Comparison of ENCODE assay signal across 13 mouse cellular contexts in the genomic region with DNA sequence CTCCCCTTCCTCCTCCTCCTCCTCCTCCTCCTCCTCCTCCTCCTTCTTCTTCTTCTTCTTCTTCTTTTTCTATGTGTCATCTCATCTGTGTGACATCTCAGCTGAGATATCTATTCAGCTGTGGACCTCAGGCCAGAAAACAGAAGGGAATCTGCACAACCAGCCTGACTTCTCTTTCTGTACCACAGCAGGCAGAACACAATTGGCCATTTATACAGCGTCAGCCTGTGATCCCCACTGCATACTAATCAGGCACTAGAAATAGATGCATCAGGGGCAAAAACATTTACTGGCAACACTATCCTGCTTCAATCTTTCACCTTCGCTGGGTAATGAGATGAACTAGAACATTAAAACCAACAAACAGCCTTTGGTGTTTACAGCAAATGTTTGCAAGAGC.
DNase-seq lines count a peak whose midpoint lies in the region; ATAC-seq and TF ChIP-seq lines count a peak whose summit lies in the region.
"Had no signal": no experiment of that assay in that cellular context is flagged by ENCODE, and none has a peak within 500 bp of the region (broad histone marks: within the 10 kb centered on the region; RNA-seq: fewer than 3 reads in every experiment).

No protein-coding gene starts in this region.

- H3K27me3 ChIP-seq in forebrain, postnatal 0 days (ENCODE audit: insufficient read depth, low read length), result no peaks in the 10 kb centered on the region
- no peaks in the 10 kb centered on the region for H3K27me3 ChIP-seq in forebrain, embryonic 12.5 days
- no peaks in the 10 kb centered on the region for H3K27me3 ChIP-seq in hindbrain, embryonic 15.5 days
- H3K27me3 ChIP-seq: embryonic facial prominence, embryonic 15.5 days; liver, embryonic 15.5 days had no signal

- intact Hi-C loops in left cerebral cortex, postnatal 14 days (cut with DNase I), result no loop called here
- intact Hi-C loops in gastrocnemius, postnatal 36 days (cut with DNase I), result no loop called here

- peak; percentile 9 for DNase-seq in forebrain, postnatal 0 days
- peak; percentile 14 for DNase-seq in left cerebral cortex, postnatal 14 days (ENCODE audit: low spot score in 2 of 2)
- DNase-seq in left cerebral cortex, adult 8-10 months (ENCODE audit: low spot score in 2 of 2), result no peak
- DNase-seq in brain, embryonic 14.5 days (ENCODE audit: low read depth), result peak; percentile 40
- DNase-seq in gastrocnemius, postnatal 36 days, result no peak
- DNase-seq: adrenal gland, adult 8-10 months; lung, postnatal 14 days had no signal

- no peaks in the 10 kb centered on the region for H3K9me3 ChIP-seq in forebrain, postnatal 0 days (ENCODE audit: low read length)
- H3K9me3 ChIP-seq in forebrain, embryonic 12.5 days, result no peaks in the 10 kb centered on the region
- H3K9me3 ChIP-seq in hindbrain, embryonic 15.5 days, result no peaks in the 10 kb centered on the region
- H3K9me3 ChIP-seq: embryonic facial prominence, embryonic 15.5 days; limb, embryonic 10.5 days; liver, embryonic 15.5 days had no signal

- H3K36me3 ChIP-seq in forebrain, postnatal 0 days (ENCODE audit: insufficient read depth), result no peaks in the 10 kb centered on the region
- no peaks in the 10 kb centered on the region for H3K36me3 ChIP-seq in forebrain, embryonic 12.5 days (replicated peaks)
- no peaks in the 10 kb centered on the region for H3K36me3 ChIP-seq in hindbrain, embryonic 15.5 days
- H3K36me3 ChIP-seq: embryonic facial prominence, embryonic 15.5 days; G1E; limb, embryonic 10.5 days; liver, embryonic 15.5 days had no signal

- TF ChIP-seq CTCF in forebrain, postnatal 0 days (IDR thresholded peaks at IDR 0.05; ENCODE audit: low read depth), result no peak
- no peak for TF ChIP-seq CTCF in brain, embryonic 14.5 days (IDR thresholded peaks at IDR 0.05; ENCODE audit: borderline replicate concordance, extremely low read depth, insufficient read depth, insufficient read length)

- no peak overlapping the region for H3K4me3 ChIP-seq in forebrain, postnatal 0 days (ENCODE audit: low read depth, low read length)
- H3K4me3 ChIP-seq in forebrain, embryonic 12.5 days (replicated peaks), result no peak overlapping the region
- H3K4me3 ChIP-seq in hindbrain, embryonic 15.5 days, result no peak overlapping the region
- H3K4me3 ChIP-seq: embryonic facial prominence, embryonic 15.5 days; limb, embryonic 10.5 days; liver, embryonic 15.5 days had no signal

- TF ChIP-seq POLR2A in brain, embryonic 14.5 days (IDR thresholded peaks at IDR 0.05; ENCODE audit: borderline replicate concordance, extremely low read depth, insufficient read depth, insufficient read length, poor library complexity, severe bottlenecking), result no peak

- no peak overlapping the region for H3K27ac ChIP-seq in forebrain, postnatal 0 days (ENCODE audit: low read depth, low read length)
- no peak overlapping the region for H3K27ac ChIP-seq in forebrain, embryonic 12.5 days
- H3K27ac ChIP-seq in hindbrain, embryonic 15.5 days (replicated peaks), result no peak overlapping the region; the same call in 1 of the 2 replicates
- H3K27ac ChIP-seq: embryonic facial prominence, embryonic 15.5 days; limb, embryonic 10.5 days; liver, embryonic 15.5 days had no signal

- H3K9ac ChIP-seq in forebrain, postnatal 0 days, result no peak overlapping the region
- no peak overlapping the region for H3K9ac ChIP-seq in forebrain, embryonic 12.5 days
- H3K9ac ChIP-seq in hindbrain, embryonic 15.5 days, result no peak overlapping the region
- H3K9ac ChIP-seq: embryonic facial prominence, embryonic 15.5 days; liver, embryonic 15.5 days had no signal

- H3K4me2 ChIP-seq in forebrain, postnatal 0 days (ENCODE audit: low read depth), result no peak overlapping the region
- H3K4me2 ChIP-seq in forebrain, embryonic 12.5 days, result no peak overlapping the region
- H3K4me2 ChIP-seq in hindbrain, embryonic 15.5 days, result no peak overlapping the region
- H3K4me2 ChIP-seq: embryonic facial prominence, embryonic 15.5 days; liver, embryonic 15.5 days had no signal

- WGBS in forebrain, postnatal 0 days, result 26% methylated on average over 2 of the region's 2 CpGs
- WGBS in forebrain, embryonic 12.5 days, result 47% methylated on average over 2 of the region's 2 CpGs
- WGBS in hindbrain, embryonic 15.5 days, result 39% methylated on average over 2 of the region's 2 CpGs

- peak; percentile 68 for ATAC-seq in forebrain, postnatal 0 days
- no peak for ATAC-seq in forebrain, embryonic 12.5 days (ENCODE audit: low FRiP score)
- ATAC-seq in hindbrain, embryonic 15.5 days (ENCODE audit: low FRiP score, low read depth), result peak; percentile 30; the same call in 1 of the 2 replicates

- no peaks in the 10 kb centered on the region for H3K4me1 ChIP-seq in forebrain, postnatal 0 days (ENCODE audit: insufficient read depth)
- peaks cover 4% of the 10 kb centered on the region; the same call in 1 of the 2 replicates for H3K4me1 ChIP-seq in forebrain, embryonic 12.5 days
- no peaks in the 10 kb centered on the region for H3K4me1 ChIP-seq in hindbrain, embryonic 15.5 days (replicated peaks)
- H3K4me1 ChIP-seq: embryonic facial prominence, embryonic 15.5 days; limb, embryonic 10.5 days; liver, embryonic 15.5 days had no signal

Comparison
In these comparisons a context has a peak if more than half of its experiments do, and no peak if none do; other contexts are left out.
1. DNase-seq: peak in forebrain, postnatal 0 days (single experiment), left cerebral cortex, postnatal 14 days (2 of 2) and brain, embryonic 14.5 days (single experiment); none in left cerebral cortex, adult 8-10 months (0 of 2) and gastrocnemius, postnatal 36 days (0 of 2).